Mouse (Mus musculus) lung, adult 18-20 months (tissue): ENCODE measurements around the gene Sec24d.
"Not testable (repeated sequence)": the region's sequence is repeated elsewhere in the genome, so short reads cannot be mapped to it uniquely, and the experiment has no call there.

ENCODE experiments used
- DNase-seq, 2 experiments: peaks; one replicate each; pipeline ENCODE4 v3.0.0; 2022; ENCODE audit warnings: mixed read lengths in 2 of 2

The Sec24d gene

DNA sequence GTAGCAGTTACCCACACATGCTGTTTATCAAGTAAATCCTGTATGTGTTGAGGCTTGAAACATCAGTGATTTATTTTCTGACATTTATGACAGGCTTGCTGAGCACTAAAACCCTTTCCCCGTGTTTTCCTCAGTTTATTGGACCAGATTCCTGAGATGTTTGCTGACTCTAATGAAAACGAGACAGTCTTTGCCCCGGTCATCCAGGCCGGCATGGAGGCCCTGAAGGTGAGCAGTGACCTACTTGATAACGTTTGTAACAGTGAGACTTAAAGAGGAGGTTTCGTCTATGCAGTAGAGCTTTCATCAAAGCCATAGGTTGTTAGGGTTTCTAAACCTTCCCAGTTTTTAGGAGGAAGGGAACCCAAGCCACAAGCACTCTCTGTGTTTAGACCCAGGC, 76.4 kb downstream of the Sec24d start:
- DNase-seq: no peak

DNA sequence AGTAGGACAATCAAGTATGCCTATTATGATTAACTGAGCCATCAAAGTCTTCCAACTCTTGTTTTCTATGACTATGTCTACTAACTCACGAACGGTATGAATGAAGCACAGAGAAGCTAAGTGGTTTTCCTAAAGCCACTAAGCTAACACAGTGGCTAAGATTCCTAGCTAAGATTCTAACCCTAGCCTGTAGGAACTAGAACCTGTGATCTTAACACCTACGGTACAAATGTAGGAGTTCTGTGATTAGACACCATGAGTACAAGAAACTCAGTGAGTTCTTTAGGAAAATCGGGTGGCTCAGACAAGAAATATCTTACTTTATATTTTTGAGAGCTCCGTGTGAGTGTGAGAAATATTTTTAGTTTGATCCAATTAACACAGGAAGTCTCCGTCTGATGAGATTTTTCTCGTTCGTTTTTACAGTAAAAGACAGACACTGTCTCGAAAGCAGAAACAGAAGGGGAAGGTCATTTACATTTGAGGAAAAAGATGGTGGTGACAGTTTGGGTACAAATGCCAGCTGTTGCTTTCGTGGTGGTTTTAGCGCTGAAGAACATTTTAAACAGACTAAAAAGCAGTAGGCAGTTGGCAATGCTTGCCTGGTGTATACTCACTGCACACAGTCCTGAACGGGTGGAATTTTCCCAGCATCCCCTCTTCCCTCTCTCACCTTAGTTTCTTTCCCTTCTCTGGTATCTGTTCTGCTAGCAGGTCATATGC, 81.0 kb downstream of the Sec24d start:
- DNase-seq: no peak

- DNase-seq: no peak
These were observed 83.3 kb downstream of the Sec24d start for GRCm38 (mm10) chr3:123350602-123351001.

- no peak for DNase-seq
These were observed 84.3 kb downstream of the Sec24d start for GRCm38 (mm10) chr3:123351519-123351918.

DNA sequence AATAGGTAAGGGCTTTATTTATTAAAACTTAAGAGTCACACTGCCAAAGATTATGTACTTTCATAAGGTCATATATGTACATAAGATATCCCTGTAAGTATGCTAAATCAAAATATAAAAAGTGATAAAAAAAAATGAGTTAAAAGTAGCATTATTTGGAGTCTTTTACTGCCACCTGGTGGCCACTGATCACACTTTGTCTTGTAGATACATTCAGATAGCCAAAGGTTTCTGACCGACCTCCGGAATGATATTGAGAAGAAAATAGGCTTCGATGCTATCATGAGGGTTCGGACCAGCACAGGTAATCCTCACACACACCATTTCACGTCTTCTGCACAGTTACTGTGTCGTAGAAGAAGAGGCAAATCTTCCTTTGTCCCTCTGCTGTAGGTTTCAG, 85.9 kb downstream of the Sec24d start:
- DNase-seq: peak in 1 of 2 experiments; percentile 15

GRCm38 (mm10) chr3:123353661-123354060, 86.4 kb downstream of the Sec24d start:
- no peak for DNase-seq

- no peak for DNase-seq
These were observed 87.1 kb downstream of the Sec24d start for GRCm38 (mm10) chr3:123354388-123354787.

DNA sequence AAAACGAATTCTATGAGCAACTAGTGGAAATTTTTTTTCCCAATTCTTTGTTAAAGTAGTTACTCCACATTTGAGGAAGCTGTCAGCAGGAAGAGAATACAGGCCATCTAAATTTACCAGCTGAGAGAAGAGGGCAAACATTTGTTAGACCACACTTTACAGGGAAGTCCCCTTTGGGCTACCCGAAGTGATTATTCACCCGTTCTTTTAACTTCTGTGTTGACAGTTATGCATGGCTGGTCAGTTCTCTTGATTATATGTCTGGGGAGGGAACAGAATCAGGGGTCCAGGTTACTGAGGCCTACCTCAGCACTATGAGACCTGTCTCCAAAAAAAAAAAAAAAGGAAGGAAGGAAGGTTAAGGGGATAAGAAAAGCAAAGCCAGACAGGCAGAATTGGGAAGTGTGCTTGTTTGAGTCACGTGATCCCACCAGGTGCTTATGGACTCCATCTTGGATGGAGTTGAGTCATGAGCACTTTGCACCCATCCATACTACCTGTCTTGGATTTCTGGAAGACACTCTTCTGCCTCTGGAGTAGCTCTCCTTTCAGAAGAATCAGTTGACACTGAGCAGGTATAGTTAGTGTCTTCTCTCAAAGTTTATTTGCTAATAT, 89.2 kb downstream of the Sec24d start:
- DNase-seq: no peak

- not testable (repeated sequence) for DNase-seq
These were observed 99.6 kb downstream of the Sec24d start for GRCm38 (mm10) chr3:123366820-123367219.

DNA sequence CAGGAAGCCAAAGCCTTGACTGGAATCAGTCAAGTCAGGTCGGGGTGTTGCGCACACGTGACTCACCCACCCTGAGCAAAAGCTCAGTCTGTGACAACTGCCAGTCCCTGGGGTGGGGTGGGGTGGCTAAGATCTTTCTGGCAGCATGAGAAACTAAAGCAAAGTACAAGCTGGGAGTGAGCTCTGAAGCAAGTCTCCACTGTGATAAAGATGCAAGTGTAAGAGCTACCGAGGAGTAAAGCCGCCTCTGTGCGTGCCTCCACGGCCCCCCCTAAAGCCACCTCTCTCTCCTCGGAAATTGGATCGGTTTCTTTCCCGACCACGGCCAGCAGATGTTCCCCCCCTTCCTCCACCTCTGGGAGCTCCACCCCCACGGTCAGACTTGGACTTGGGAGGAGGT, 101.9 kb downstream of the Sec24d start:
- DNase-seq: no peak

DNA sequence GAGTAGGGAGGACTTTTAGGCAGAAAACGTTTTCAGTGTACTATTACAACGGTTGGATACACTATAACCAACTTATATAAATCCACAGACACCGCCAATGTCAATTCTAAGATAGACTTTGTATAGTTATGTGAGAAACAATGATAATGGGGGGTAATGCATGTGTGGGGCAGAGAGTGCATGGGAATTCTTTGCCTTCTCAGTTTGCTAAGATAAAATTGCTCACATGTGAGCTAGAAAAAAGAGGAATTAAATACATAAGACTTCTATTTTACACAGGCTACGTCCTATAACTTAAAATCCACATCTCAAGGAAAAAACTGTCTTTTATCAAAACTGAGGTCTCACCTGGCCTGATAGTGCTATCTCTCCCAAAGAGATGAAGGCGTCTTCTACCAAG, 103.7 kb downstream of the Sec24d start:
- DNase-seq: no peak

DNA sequence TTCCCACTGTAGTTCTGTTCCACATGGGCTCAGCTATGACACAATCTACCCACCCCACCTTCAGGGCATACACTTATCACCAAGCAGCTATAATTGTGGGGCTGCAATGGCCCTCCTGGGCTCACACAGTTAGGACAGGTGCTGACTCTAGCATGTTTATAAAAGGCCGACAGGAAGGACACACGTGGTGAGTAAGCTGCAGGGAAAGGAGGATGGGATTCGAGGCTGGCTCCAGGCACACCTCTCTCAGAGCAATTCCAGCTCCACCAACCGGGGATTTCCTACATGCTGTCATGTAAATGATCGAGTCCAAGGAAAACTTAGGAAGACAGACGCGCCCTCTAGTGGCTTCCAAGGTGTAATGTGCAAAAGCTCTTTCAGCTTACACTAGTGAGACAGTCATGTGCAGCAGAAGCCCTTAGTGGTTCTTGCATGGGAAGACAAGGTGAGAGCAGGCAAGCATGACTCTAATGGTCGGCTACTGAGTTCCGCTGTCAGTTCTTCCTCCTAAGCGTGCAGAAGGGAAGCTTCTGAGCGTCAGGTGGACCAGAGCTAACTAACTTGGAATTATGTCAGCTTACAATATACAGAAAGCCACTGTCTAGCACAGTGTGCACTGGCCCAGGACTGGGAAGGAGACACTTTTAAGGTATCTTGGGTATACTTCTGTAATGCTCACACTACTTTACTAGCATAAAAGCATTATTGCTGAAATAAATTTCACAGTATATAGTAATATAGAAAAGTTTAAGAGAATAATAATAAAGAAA, 104.7 kb downstream of the Sec24d start:
- peak; percentile 61 to 64 for DNase-seq

DNA sequence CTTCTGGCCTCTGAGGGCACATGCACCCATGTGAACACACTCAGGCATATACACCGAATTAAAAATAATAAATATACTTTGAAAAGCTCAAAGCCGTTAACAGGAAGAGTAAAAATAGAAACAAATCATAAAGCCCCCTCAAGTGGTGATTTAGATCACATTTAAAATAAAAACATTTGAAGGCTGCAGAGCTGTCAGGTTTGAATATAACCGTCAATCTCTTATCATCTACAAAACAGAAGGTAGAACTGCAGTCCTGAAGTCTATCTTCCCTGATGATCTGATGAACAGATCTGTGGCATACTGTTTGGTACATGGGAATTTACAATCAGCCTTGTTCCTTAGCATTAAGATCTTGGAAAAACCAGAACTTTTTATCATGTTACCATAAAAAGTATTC, 109.3 kb downstream of the Sec24d start:
- DNase-seq: no peak

DNA sequence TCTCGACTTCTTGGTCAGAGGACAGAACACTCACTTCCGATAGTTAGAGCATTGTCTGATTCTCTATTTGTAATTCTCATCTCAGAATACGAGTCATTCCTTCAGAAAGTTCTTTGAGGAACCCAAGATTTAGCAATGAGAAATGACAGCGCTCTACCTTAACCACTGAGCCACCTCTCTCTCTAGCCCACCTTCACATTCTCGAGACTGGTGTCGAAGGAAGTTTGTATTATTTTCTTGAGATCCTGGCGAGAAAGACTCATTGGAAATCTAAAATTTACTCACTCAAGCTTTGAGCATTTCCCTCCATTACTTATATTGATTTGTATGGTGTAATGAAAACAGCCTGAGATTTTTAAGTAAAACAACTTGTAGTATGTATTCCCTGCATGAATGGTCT, 117.2 kb downstream of the Sec24d start:
- no peak for DNase-seq

- no peak for DNase-seq
These were observed 117.8 kb downstream of the Sec24d start for GRCm38 (mm10) chr3:123385118-123385485.

DNA sequence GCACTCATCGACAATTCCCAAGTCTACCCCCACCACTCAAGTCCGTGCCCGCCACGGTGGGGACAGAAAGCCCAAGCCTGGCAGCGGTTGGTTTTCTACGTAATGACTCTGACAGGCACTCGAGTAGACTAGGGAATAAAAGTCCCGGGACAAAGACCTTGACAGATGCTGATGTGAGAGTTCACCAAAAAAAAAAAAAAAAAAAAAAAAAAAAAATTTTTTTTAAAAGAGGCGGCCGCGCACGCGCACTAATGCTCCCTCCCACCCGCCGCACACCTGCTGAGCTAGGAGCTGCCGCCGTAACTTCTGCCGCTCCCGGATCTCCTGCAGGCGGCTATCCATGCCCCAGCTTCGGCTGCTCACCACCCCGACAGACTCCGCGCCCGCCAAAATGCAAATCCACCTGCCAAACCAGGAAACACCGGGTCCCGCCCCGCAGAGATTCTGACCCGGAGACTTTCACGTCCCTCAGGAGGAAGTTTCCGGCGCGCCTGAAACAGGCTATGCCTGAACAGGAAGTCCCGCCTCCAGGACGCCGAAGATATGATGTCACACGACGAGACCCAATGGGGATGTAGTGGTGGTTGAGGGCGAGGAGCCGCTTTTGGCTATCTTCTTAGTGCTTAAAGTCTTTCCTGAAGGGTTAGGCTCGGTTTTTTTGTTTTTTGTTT, 118.4 kb downstream of the Sec24d start, which contains the start of gene Mettl14:
Gene Mettl14 (minus strand): TSS at position 623 of the 671 bp plus-strand sequence.
- DNase-seq: peak; percentile 97 to 98

GRCm38 (mm10) chr3:123386157-123386780, 119.0 kb downstream of the Sec24d start:
- DNase-seq: not testable (repeated sequence)

GRCm38 (mm10) chr3:123391180-123391579, 123.9 kb downstream of the Sec24d start:
- DNase-seq: no peak

DNA sequence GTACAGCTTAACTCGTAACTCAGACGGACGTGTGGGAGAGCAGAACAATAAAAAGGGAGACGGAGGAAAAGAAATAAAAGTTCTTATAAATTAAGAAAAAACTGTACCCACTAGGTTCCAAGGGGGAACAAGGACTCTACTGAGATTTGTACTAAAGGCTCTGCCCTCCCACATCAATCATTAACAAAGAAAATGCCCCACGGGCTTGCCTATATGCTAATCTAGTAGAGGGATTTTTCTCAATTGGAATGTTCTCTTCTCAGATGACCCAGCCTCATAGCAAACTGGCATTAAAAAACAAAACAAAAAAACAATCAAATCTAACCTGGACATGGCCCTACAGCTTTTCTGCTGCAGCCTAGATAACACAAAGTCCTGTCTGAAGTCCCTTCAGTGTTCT, 128.4 kb downstream of the Sec24d start:
- DNase-seq: no peak

- DNase-seq: no peak
These were observed 130.6 kb downstream of the Sec24d start for GRCm38 (mm10) chr3:123397562-123398481.

GRCm38 (mm10) chr3:123404945-123405344, 137.7 kb downstream of the Sec24d start:
- no peak for DNase-seq
